Mouse (Mus musculus) heart, embryonic 15.5 days (tissue): Measurements from ENCODE around the gene Tox4. TPM values are rescaled to one million over a fixed set of nuclear protein-coding genes. Genes with fewer than 3 reads are reported as not detected.

Experiments
- ATAC-seq: fragments of 200-750 bp; cut with Nextera tagmentation; replicated peaks from 2 replicates; pipeline ENCODE4 v1.8.0; 2017; ENCODE audit warnings: low read depth, moderate TSS enrichment; ENCODE audit not compliant: insufficient number of reproducible peaks, insufficient read depth, low FRiP score
- H3K27ac ChIP-seq: fragments of 300-500 bp; sonication (generic); 2 replicates; pipeline ENCODE4 v1.5.1; 2015; ENCODE audit warnings: mild to moderate bottlenecking, inconsistent platforms
- H3K27me3 ChIP-seq: fragments of 300-500 bp; sonication (generic); 2 replicates; pipeline ENCODE4 v1.6.1; 2015; ENCODE audit warnings: inconsistent platforms
- H3K36me3 ChIP-seq: fragments of 300-500 bp; sonication (generic); 2 replicates; pipeline ENCODE4 v1.6.1; 2015; ENCODE audit warnings: mild to moderate bottlenecking, inconsistent platforms
- H3K4me1 ChIP-seq: fragments of 300-500 bp; sonication (generic); replicated peaks from 2 replicates; pipeline ENCODE4 v1.6.1; 2015; ENCODE audit warnings: inconsistent platforms
- H3K4me2 ChIP-seq: fragments of 300-500 bp; sonication (generic); 2 replicates; pipeline ENCODE4 v1.6.1; 2015; ENCODE audit warnings: inconsistent platforms, mild to moderate bottlenecking, moderate library complexity
- H3K4me3 ChIP-seq: fragments of 300-500 bp; sonication (generic); 2 replicates; pipeline ENCODE4 v1.5.1; 2015; ENCODE audit warnings: mild to moderate bottlenecking, inconsistent platforms
- H3K9ac ChIP-seq: fragments of 300-500 bp; sonication (generic); 2 replicates; pipeline ENCODE4 v1.6.1; 2015; ENCODE audit warnings: mild to moderate bottlenecking, inconsistent platforms
- H3K9me3 ChIP-seq: fragments of 300-500 bp; sonication (generic); replicated peaks from 2 replicates; pipeline ENCODE4 v1.6.1; 2016; ENCODE audit warnings: inconsistent platforms
- WGBS: fragments of 180-500 bp; shearing (Covaris S2); methylation state at CpG from one replicate; pipeline ENCODE4 v1.1.7; 2015; ENCODE audit warnings: mixed read lengths; 5-methylcytosine and 5-hydroxymethylcytosine counted together
- polyA plus RNA-seq: library from polyadenylated mRNA; unstranded; fragments of >200 nt; fragmentation: Nextera tagmentation; extraction: Ambion mirVana; gene quantifications from 2 replicates; pipeline ENCODE4 v1.2.1, GENCODE M21; 2015

Tox4 gene
- polyA plus RNA-seq = 29.3 and 34.0 TPM in 2 replicates

DNA sequence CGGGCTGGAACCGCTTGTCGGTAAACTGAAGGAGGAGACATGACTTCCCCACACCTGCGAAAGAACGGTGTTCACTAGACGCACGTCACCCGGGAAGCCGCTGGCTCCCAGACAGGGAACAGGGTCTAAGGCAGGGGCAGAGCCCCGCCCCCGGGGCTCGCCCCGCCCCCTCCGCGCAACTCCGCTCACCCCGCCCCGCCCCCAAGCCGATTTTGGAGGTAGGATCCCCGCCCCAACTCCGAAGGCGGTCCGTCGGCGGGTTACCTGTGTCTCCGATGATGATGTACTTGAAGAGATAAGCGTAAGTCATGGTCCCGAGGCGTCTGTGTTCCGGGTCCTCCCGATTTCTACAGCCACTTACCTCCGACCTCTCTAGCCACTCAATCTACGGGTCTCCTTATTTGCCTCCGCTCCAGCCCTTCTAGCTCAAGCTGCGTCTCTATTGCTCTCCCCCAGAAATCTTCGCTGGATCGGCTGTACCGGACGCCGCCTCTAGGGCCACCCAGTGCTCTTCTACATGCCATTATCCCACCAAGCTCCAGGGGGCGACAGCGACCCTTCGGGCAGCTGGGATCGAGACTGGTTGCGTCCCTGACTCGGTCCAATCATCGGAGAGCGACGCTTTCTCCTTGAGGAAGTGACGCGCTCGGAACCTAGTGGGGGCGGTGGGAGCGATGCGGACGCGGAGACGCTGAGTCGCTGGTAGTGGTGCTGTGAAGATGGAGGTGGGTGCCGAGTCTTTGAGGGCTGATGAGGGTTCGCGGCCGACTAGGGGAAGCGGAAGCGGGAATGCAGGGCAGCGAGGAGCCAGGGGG lies at the start of gene Tox4, which contains the start of gene Rab2b:
Tox4 (plus strand) TSS at position 215 of the 815 bp plus-strand sequence.
Rab2b (minus strand) TSS at position 614 of the 815 bp plus-strand sequence.
- Histone ChIP-seq H3K36me3 (peaks cover 10% of the 10 kb centered on the region), H3K4me2 (peak within 1 kb of the TSS; percentile 75), H3K9ac (peak within 1 kb of the TSS; percentile 85), H3K27me3 (no peaks in the 10 kb centered on the region), H3K27ac (peak within 1 kb of the TSS; percentile 90), H3K9me3 (no peaks in the 10 kb centered on the region), H3K4me3 (peak within 1 kb of the TSS; percentile 96), H3K4me1 (peaks cover 11% of the 10 kb centered on the region)
- under 1% methylated on average over 66 of the region's 66 CpGs for WGBS
- peak; percentile 98 for ATAC-seq

GRCm38 (mm10) chr14:52232249-52232648 lies 46.7 kb upstream of the Tox4 start:
- no peak overlapping the region for H3K27ac ChIP-seq
- H3K4me3 ChIP-seq = no peak overlapping the region
- WGBS = 76% methylated on average over 6 of the region's 6 CpGs
- no peak overlapping the region for H3K4me2 ChIP-seq
- H3K9ac ChIP-seq = no peak overlapping the region
- no peaks in the 10 kb centered on the region for H3K27me3 ChIP-seq
- H3K36me3 ChIP-seq = peaks cover 88% of the 10 kb centered on the region
- no peaks in the 10 kb centered on the region for H3K4me1 ChIP-seq
- no peaks in the 10 kb centered on the region for H3K9me3 ChIP-seq
- ATAC-seq = no peak

- Histone ChIP-seq H3K4me3 (no peak overlapping the region), H3K4me2 (no peak overlapping the region), H3K4me1 (no peaks in the 10 kb centered on the region), H3K27me3 (no peaks in the 10 kb centered on the region), H3K27ac (no peak overlapping the region), H3K9me3 (no peaks in the 10 kb centered on the region), H3K9ac (no peak overlapping the region), H3K36me3 (peaks cover 63% of the 10 kb centered on the region)
- no peak for ATAC-seq
- 80% methylated on average over 7 of the region's 7 CpGs for WGBS
These were observed 43.8 kb upstream of the Tox4 start for GRCm38 (mm10) chr14:52235165-52235564.

DNA sequence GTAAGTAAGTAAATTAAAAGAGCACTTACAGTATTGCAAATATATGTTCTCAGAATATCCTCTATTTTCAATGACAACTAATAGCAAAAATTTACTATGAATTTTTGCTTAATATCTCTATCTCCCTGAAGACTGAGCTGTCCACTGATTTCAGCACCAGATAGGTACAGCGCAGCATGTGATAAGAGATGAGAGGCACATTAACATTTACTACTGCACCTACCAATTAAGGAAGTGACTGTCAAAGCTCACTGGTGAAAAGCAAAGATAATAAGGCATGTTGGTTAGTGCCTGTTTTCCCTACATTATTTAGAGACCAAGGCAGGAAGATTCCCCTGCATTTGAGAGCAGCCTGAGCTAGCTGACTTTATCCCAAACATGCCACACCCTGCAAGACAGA lies 42.7 kb upstream of the Tox4 start:
- Histone ChIP-seq H3K4me3 (no peak overlapping the region), H3K9ac (no peak overlapping the region), H3K36me3 (peaks cover 52% of the 10 kb centered on the region), H3K9me3 (no peaks in the 10 kb centered on the region), H3K4me1 (no peaks in the 10 kb centered on the region), H3K27me3 (no peaks in the 10 kb centered on the region), H3K4me2 (no peak overlapping the region), H3K27ac (no peak overlapping the region)
- WGBS = 80% methylated on average over 1 of the region's 1 CpGs
- no peak for ATAC-seq

- WGBS = under 1% methylated on average over 32 of the region's 32 CpGs
- Histone ChIP-seq H3K4me3 (peak overlapping the region; percentile 81), H3K27ac (peak overlapping the region; percentile 71), H3K4me2 (peak overlapping the region; percentile 83), H3K9ac (peak overlapping the region; percentile 75), H3K4me1 (peaks cover 16% of the 10 kb centered on the region), H3K27me3 (no peaks in the 10 kb centered on the region), H3K9me3 (no peaks in the 10 kb centered on the region), H3K36me3 (no peaks in the 10 kb centered on the region)
- ATAC-seq = peak; percentile 98
These were observed 34.8 kb upstream of the Tox4 start for GRCm38 (mm10) chr14:52244041-52244689.

- WGBS = 12% methylated on average over 7 of the region's 7 CpGs
- peak overlapping the region; percentile 71 for H3K27ac ChIP-seq
- H3K4me1 ChIP-seq = peaks cover 16% of the 10 kb centered on the region
- no peak; the same call in 1 of the 2 replicates for ATAC-seq
- H3K4me3 ChIP-seq = peak overlapping the region; percentile 81
- peak overlapping the region; percentile 83 for H3K4me2 ChIP-seq
- H3K9ac ChIP-seq = peak overlapping the region; percentile 75
- H3K27me3 ChIP-seq = no peaks in the 10 kb centered on the region
- no peaks in the 10 kb centered on the region for H3K36me3 ChIP-seq
- no peaks in the 10 kb centered on the region for H3K9me3 ChIP-seq
These were observed 34.3 kb upstream of the Tox4 start for GRCm38 (mm10) chr14:52244690-52245042.

- no peaks in the 10 kb centered on the region for H3K36me3 ChIP-seq
- H3K4me2 ChIP-seq = no peak overlapping the region
- no peak for ATAC-seq
- no peaks in the 10 kb centered on the region for H3K27me3 ChIP-seq
- H3K4me3 ChIP-seq = no peak overlapping the region
- H3K27ac ChIP-seq = no peak overlapping the region
- H3K4me1 ChIP-seq = peaks cover 16% of the 10 kb centered on the region
- WGBS = 77% methylated on average over 4 of the region's 4 CpGs
- no peaks in the 10 kb centered on the region for H3K9me3 ChIP-seq
- H3K9ac ChIP-seq = no peak overlapping the region
These were observed 32.8 kb upstream of the Tox4 start for GRCm38 (mm10) chr14:52246129-52246528.

- ATAC-seq = no peak
- Histone ChIP-seq H3K9ac (peak overlapping the region; percentile 90), H3K36me3 (no peaks in the 10 kb centered on the region), H3K4me2 (peak overlapping the region; percentile 78), H3K27me3 (no peaks in the 10 kb centered on the region), H3K4me3 (peak overlapping the region; percentile 95), H3K4me1 (peaks cover 9% of the 10 kb centered on the region), H3K9me3 (no peaks in the 10 kb centered on the region), H3K27ac (peak overlapping the region; percentile 94)
- 8% methylated on average over 18 of the region's 18 CpGs for WGBS
These were observed 22.4 kb upstream of the Tox4 start for GRCm38 (mm10) chr14:52256311-52257175.

DNA sequence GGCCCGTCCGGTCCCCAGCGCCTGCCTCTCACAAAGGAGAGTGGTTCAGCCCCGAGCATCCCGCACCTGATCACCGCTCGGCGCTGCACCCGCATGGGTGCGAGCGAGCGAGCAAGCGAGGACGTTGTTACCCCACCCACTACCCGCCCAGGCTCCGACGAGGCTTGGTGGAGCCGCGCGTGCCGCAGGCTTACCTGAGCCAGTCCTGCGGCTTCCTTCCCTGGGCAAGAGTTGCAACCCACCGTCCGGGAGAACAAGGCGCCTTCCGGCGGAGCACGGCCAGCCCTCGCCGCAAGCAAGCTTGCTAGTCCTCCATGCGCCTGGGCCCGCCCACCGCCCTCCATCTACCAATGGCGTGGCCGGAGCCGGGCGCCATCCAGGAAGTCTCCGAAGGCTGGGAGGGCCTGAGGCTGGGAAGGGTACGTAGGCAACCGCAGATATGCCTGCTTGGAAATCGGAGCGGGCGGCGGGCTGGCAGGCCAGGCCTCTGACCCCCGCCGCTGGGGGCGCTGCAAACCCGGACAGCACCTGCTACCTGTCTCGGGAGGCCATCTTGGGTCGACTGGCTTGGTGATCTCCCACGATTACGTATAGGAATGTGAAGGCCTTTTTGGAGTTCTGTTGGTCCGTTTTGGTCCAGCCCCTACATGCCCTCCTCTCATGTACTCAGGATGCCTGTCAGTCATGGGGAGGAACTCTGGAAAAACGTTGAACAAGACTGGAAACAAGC lies 21.3 kb upstream of the Tox4 start, which contains the start of gene Chd8:
Chd8 (minus strand) TSS at position 297 of the 730 bp plus-strand sequence.
- no peaks in the 10 kb centered on the region for H3K27me3 ChIP-seq
- H3K4me3 ChIP-seq = peak within 1 kb of the TSS; percentile 95
- peak within 1 kb of the TSS; percentile 78 for H3K4me2 ChIP-seq
- H3K27ac ChIP-seq = peak within 1 kb of the TSS; percentile 94
- peaks cover 9% of the 10 kb centered on the region for H3K4me1 ChIP-seq
- H3K9ac ChIP-seq = peak within 1 kb of the TSS; percentile 90
- ATAC-seq = peak; percentile 100
- H3K36me3 ChIP-seq = peaks cover 6% of the 10 kb centered on the region; the same call in 1 of the 2 replicates
- no peaks in the 10 kb centered on the region for H3K9me3 ChIP-seq
- under 1% methylated on average over 54 of the region's 54 CpGs for WGBS

DNA sequence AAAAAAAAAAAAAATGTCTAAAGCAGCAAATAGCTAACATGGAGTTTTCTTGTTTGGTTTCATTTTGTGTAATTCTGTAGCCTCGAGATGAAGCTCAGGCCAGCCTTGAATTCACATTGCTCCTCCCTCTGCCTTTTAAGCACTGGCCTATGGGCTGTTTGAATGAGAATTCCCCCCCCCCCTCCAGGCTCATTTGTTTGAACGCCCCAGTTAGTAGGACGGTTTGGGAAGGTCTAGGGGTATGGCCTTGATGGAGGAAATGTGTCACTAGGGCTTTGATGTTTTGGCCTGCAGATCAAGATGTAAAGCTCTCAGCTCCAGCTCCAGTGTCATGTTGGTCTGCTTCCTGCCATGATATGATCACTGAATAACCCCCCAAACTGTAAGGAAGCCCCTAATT lies 6.2 kb upstream of the Tox4 start:
- Histone ChIP-seq H3K4me2 (no peak overlapping the region), H3K4me3 (no peak overlapping the region), H3K27me3 (no peaks in the 10 kb centered on the region), H3K36me3 (peaks cover 16% of the 10 kb centered on the region), H3K9me3 (no peaks in the 10 kb centered on the region), H3K27ac (no peak overlapping the region), H3K4me1 (no peaks in the 10 kb centered on the region), H3K9ac (no peak overlapping the region)
- no peak for ATAC-seq
- 62% methylated on average over 3 of the region's 3 CpGs for WGBS
